Mouse (Mus musculus): Measurements from ENCODE around the gene Ppp1r9b. TPM values are rescaled to one million over a fixed set of nuclear protein-coding genes. Genes with fewer than 3 reads are reported as not detected.

Ppp1r9b gene
- polyA plus RNA-seq, 1 experiment from 2014 or later, result 17.2 TPM

GRCm38 (mm10) chr11:95011416-95011815 is 20.6 kb downstream of the Ppp1r9b start:
- Histone ChIP-seq H3K4me1 (replicated peaks; ENCODE audit: control insufficient read depth, insufficient read depth, low read length) (peaks cover 22% of the 10 kb centered on the region), H3K36me3 (ENCODE audit: control insufficient read depth, insufficient read depth, low read length) (no peaks in the 10 kb centered on the region; the same call in 1 of the 2 replicates), H3K4me2 (ENCODE audit: low read depth, low read length, severe bottlenecking) (peak overlapping the region; percentile 77), H3K27ac (ENCODE audit: low read depth, low read length) (no peak overlapping the region; the same call in 1 of the 2 replicates), H3K9me3 (ENCODE audit: control insufficient read depth, low read length) (no peaks in the 10 kb centered on the region), H3K4me3 (ENCODE audit: low read depth, low read length) (peak overlapping the region; percentile 85), H3K9ac (ENCODE audit: low read length) (peak overlapping the region; percentile 98), H3K27me3 (ENCODE audit: control insufficient read depth, insufficient read depth, low read length) (no peaks in the 10 kb centered on the region)
- 60% methylated on average over 1 of the region's 1 CpGs for WGBS
- ATAC-seq (replicated peaks; ENCODE audit: low FRiP score) (no peak), DNase-seq (ENCODE audit: low spot score) (no peak)

GRCm38 (mm10) chr11:95012075-95012474 is 21.2 kb downstream of the Ppp1r9b start:
- Histone ChIP-seq H3K4me3 (ENCODE audit: low read depth, low read length) (0 out of 2 replicates have a peak overlapping the region, but pooled peaks have one; percentile 85), H3K4me1 (replicated peaks; ENCODE audit: control insufficient read depth, insufficient read depth, low read length) (peaks cover 22% of the 10 kb centered on the region), H3K9ac (ENCODE audit: low read length) (peak overlapping the region; percentile 21; the same call in 1 of the 2 replicates), H3K4me2 (ENCODE audit: low read depth, low read length, severe bottlenecking) (peak overlapping the region; percentile 77), H3K27me3 (ENCODE audit: control insufficient read depth, insufficient read depth, low read length) (no peaks in the 10 kb centered on the region), H3K9me3 (ENCODE audit: control insufficient read depth, low read length) (no peaks in the 10 kb centered on the region), H3K36me3 (ENCODE audit: control insufficient read depth, insufficient read depth, low read length) (no peaks in the 10 kb centered on the region; the same call in 1 of the 2 replicates), H3K27ac (ENCODE audit: low read depth, low read length) (0 out of 2 replicates have a peak overlapping the region, but pooled peaks have one; percentile 42)
- DNase-seq (ENCODE audit: low spot score) (no peak), ATAC-seq (replicated peaks; ENCODE audit: low FRiP score) (no peak)
- 50% methylated on average over 3 of the region's 3 CpGs for WGBS

GRCm38 (mm10) chr11:95012487-95012886 is 21.7 kb downstream of the Ppp1r9b start:
- H3K4me1 ChIP-seq (replicated peaks; ENCODE audit: control insufficient read depth, insufficient read depth, low read length), result peaks cover 22% of the 10 kb centered on the region
- 47% methylated on average over 3 of the region's 3 CpGs for WGBS
- H3K27ac ChIP-seq (ENCODE audit: low read depth, low read length), result peak overlapping the region; percentile 47; the same call in 1 of the 2 replicates
- DNase-seq (ENCODE audit: low spot score) (no peak), ATAC-seq (replicated peaks; ENCODE audit: low FRiP score) (no peak)
- no peak overlapping the region for H3K4me3 ChIP-seq (ENCODE audit: low read depth, low read length)
- H3K27me3 ChIP-seq (ENCODE audit: control insufficient read depth, insufficient read depth, low read length), result no peaks in the 10 kb centered on the region
- H3K9me3 ChIP-seq (ENCODE audit: control insufficient read depth, low read length), result no peaks in the 10 kb centered on the region
- H3K4me2 ChIP-seq (ENCODE audit: low read depth, low read length, severe bottlenecking), result peak overlapping the region; percentile 77
- peak overlapping the region; percentile 1; the same call in 1 of the 2 replicates for H3K9ac ChIP-seq (ENCODE audit: low read length)
- no peaks in the 10 kb centered on the region; the same call in 1 of the 2 replicates for H3K36me3 ChIP-seq (ENCODE audit: control insufficient read depth, insufficient read depth, low read length)

GRCm38 (mm10) chr11:95015484-95015883 is 24.6 kb downstream of the Ppp1r9b start:
- Histone ChIP-seq H3K27me3 (ENCODE audit: control insufficient read depth, insufficient read depth, low read length) (no peaks in the 10 kb centered on the region), H3K9ac (ENCODE audit: low read length) (no peak overlapping the region; the same call in 1 of the 2 replicates), H3K36me3 (ENCODE audit: control insufficient read depth, insufficient read depth, low read length) (no peaks in the 10 kb centered on the region; the same call in 1 of the 2 replicates), H3K4me3 (ENCODE audit: low read depth, low read length) (no peak overlapping the region), H3K4me2 (ENCODE audit: low read depth, low read length, severe bottlenecking) (no peak overlapping the region), H3K27ac (ENCODE audit: low read depth, low read length) (no peak overlapping the region), H3K9me3 (ENCODE audit: control insufficient read depth, low read length) (no peaks in the 10 kb centered on the region), H3K4me1 (replicated peaks; ENCODE audit: control insufficient read depth, insufficient read depth, low read length) (0 out of 2 replicates have a peak, but pooled peaks cover 10% of the 10 kb centered on the region)
- 71% methylated on average over 3 of the region's 3 CpGs for WGBS
- ATAC-seq (replicated peaks; ENCODE audit: low FRiP score), result no peak
- DNase-seq (ENCODE audit: low spot score), result no peak

GRCm38 (mm10) chr11:95022237-95022992 is 31.6 kb downstream of the Ppp1r9b start:
- 82% methylated on average over 10 of the region's 10 CpGs for WGBS
- Histone ChIP-seq H3K36me3 (ENCODE audit: control insufficient read depth, insufficient read depth, low read length) (peaks cover 19% of the 10 kb centered on the region), H3K4me3 (ENCODE audit: low read depth, low read length) (no peak overlapping the region), H3K4me2 (ENCODE audit: low read depth, low read length, severe bottlenecking) (no peak overlapping the region), H3K27ac (ENCODE audit: low read depth, low read length) (no peak overlapping the region), H3K4me1 (replicated peaks; ENCODE audit: control insufficient read depth, insufficient read depth, low read length) (no peaks in the 10 kb centered on the region), H3K9me3 (ENCODE audit: control insufficient read depth, low read length) (no peaks in the 10 kb centered on the region), H3K27me3 (ENCODE audit: control insufficient read depth, insufficient read depth, low read length) (no peaks in the 10 kb centered on the region), H3K9ac (ENCODE audit: low read length) (no peak overlapping the region)
- DNase-seq (ENCODE audit: low spot score) (no peak), ATAC-seq (replicated peaks; ENCODE audit: low FRiP score) (no peak)

GRCm38 (mm10) chr11:95023481-95023880 is 32.6 kb downstream of the Ppp1r9b start:
- H3K27me3 ChIP-seq (ENCODE audit: control insufficient read depth, insufficient read depth, low read length), result no peaks in the 10 kb centered on the region
- DNase-seq (ENCODE audit: low spot score), result no peak
- no peak for ATAC-seq (replicated peaks; ENCODE audit: low FRiP score)
- peaks cover 19% of the 10 kb centered on the region for H3K36me3 ChIP-seq (ENCODE audit: control insufficient read depth, insufficient read depth, low read length)
- no peaks in the 10 kb centered on the region for H3K9me3 ChIP-seq (ENCODE audit: control insufficient read depth, low read length)
- H3K27ac ChIP-seq (ENCODE audit: low read depth, low read length), result no peak overlapping the region
- H3K4me3 ChIP-seq (ENCODE audit: low read depth, low read length), result no peak overlapping the region
- no peak overlapping the region for H3K9ac ChIP-seq (ENCODE audit: low read length)
- H3K4me2 ChIP-seq (ENCODE audit: low read depth, low read length, severe bottlenecking), result no peak overlapping the region
- no peaks in the 10 kb centered on the region for H3K4me1 ChIP-seq (replicated peaks; ENCODE audit: control insufficient read depth, insufficient read depth, low read length)
- WGBS, result 88% methylated on average over 9 of the region's 9 CpGs

GRCm38 (mm10) chr11:95024439-95025184 is 33.8 kb downstream of the Ppp1r9b start:
- Histone ChIP-seq H3K27me3 (ENCODE audit: control insufficient read depth, insufficient read depth, low read length) (no peaks in the 10 kb centered on the region), H3K9me3 (ENCODE audit: control insufficient read depth, low read length) (no peaks in the 10 kb centered on the region), H3K4me2 (ENCODE audit: low read depth, low read length, severe bottlenecking) (no peak overlapping the region), H3K36me3 (ENCODE audit: control insufficient read depth, insufficient read depth, low read length) (peaks cover 19% of the 10 kb centered on the region), H3K9ac (ENCODE audit: low read length) (no peak overlapping the region), H3K27ac (ENCODE audit: low read depth, low read length) (no peak overlapping the region), H3K4me1 (replicated peaks; ENCODE audit: control insufficient read depth, insufficient read depth, low read length) (no peaks in the 10 kb centered on the region), H3K4me3 (ENCODE audit: low read depth, low read length) (no peak overlapping the region)
- WGBS, result 63% methylated on average over 29 of the region's 29 CpGs
- DNase-seq (ENCODE audit: low spot score), result peak; percentile 66
- ATAC-seq (replicated peaks; ENCODE audit: low FRiP score), result no peak

- ATAC-seq (replicated peaks; ENCODE audit: low FRiP score) (no peak), DNase-seq (ENCODE audit: low spot score) (no peak)
- Histone ChIP-seq H3K4me3 (ENCODE audit: low read depth, low read length) (no peak overlapping the region), H3K27ac (ENCODE audit: low read depth, low read length) (no peak overlapping the region), H3K27me3 (ENCODE audit: control insufficient read depth, insufficient read depth, low read length) (no peaks in the 10 kb centered on the region), H3K9me3 (ENCODE audit: control insufficient read depth, low read length) (no peaks in the 10 kb centered on the region), H3K4me1 (replicated peaks; ENCODE audit: control insufficient read depth, insufficient read depth, low read length) (no peaks in the 10 kb centered on the region), H3K9ac (ENCODE audit: low read length) (no peak overlapping the region; the same call in 1 of the 2 replicates), H3K36me3 (ENCODE audit: control insufficient read depth, insufficient read depth, low read length) (peaks cover 19% of the 10 kb centered on the region), H3K4me2 (ENCODE audit: low read depth, low read length, severe bottlenecking) (no peak overlapping the region)
- 85% methylated on average over 11 of the region's 11 CpGs for WGBS
Measured at GRCm38 (mm10) chr11:95025227-95026012, 34.6 kb downstream of the Ppp1r9b start.
